Mouse (Mus musculus) brain, embryonic 14.5 days (tissue): ENCODE results near the gene Disp1.

ENCODE experiments used
- CTCF ChIP-seq: fragments of 200-500 bp; IDR thresholded peaks from 2 replicates; pipeline ENCODE4 v1.5.1; 2012; ENCODE audit warnings: inconsistent platforms, mild to moderate bottlenecking, moderate library complexity, borderline replicate concordance; ENCODE audit not compliant: insufficient read depth, insufficient read length; ENCODE audit errors: extremely low read depth
- POLR2A ChIP-seq: fragments of 200-500 bp; IDR thresholded peaks from 2 replicates; pipeline ENCODE4 v1.6.1; 2012; ENCODE audit warnings: mild to moderate bottlenecking, inconsistent platforms, borderline replicate concordance; ENCODE audit not compliant: poor library complexity, insufficient read depth, insufficient read length, severe bottlenecking; ENCODE audit errors: extremely low read depth

- TF ChIP-seq CTCF (no peak), POLR2A (no peak)
Observed at GRCm38 (mm10) chr1:183164648-183165071, 56.7 kb downstream of the Disp1 start.
